Mouse (Mus musculus) forebrain, embryonic 13.5 days (tissue): ENCODE measurements around the gene Rpl22l1. TPM values are rescaled to one million over a fixed set of nuclear protein-coding genes. Genes with fewer than 3 reads are reported as not detected.

ENCODE experiments used
- ATAC-seq: fragments of 200-750 bp; cut with Nextera tagmentation; 2 replicates; pipeline ENCODE4 v1.8.0; 2017
- H3K27ac ChIP-seq: fragments of 300-500 bp; sonication (generic); 2 replicates; pipeline ENCODE4 v1.5.1; 2015; ENCODE audit warnings: inconsistent platforms, mild to moderate bottlenecking, moderate library complexity
- H3K27me3 ChIP-seq: fragments of 300-500 bp; sonication (generic); 2 replicates; pipeline ENCODE4 v1.6.1; 2015; ENCODE audit warnings: mild to moderate bottlenecking, inconsistent platforms
- H3K36me3 ChIP-seq: fragments of 300-500 bp; sonication (generic); 2 replicates; pipeline ENCODE4 v1.6.1; 2015; ENCODE audit warnings: mild to moderate bottlenecking, inconsistent platforms; ENCODE audit not compliant: poor library complexity, severe bottlenecking
- H3K4me1 ChIP-seq: fragments of 300-500 bp; sonication (generic); 2 replicates; pipeline ENCODE4 v1.6.1; 2015; ENCODE audit warnings: inconsistent platforms
- H3K4me2 ChIP-seq: fragments of 300-500 bp; sonication (generic); 2 replicates; pipeline ENCODE4 v1.6.1; 2015; ENCODE audit warnings: inconsistent platforms, mild to moderate bottlenecking, moderate library complexity
- H3K4me3 ChIP-seq: fragments of 300-500 bp; sonication (generic); 2 replicates; pipeline ENCODE4 v1.5.1; 2015; ENCODE audit warnings: mild to moderate bottlenecking, inconsistent platforms
- H3K9ac ChIP-seq: fragments of 300-500 bp; sonication (generic); 2 replicates; pipeline ENCODE4 v1.6.1; 2015; ENCODE audit warnings: mild to moderate bottlenecking, inconsistent platforms
- H3K9me3 ChIP-seq: fragments of 300-500 bp; sonication (generic); replicated peaks from 2 replicates; pipeline ENCODE4 v1.6.1; 2016; ENCODE audit warnings: inconsistent platforms
- WGBS: fragments of 180-500 bp; shearing (Covaris S2); methylation state at CpG from one replicate; pipeline ENCODE4 v1.1.7; 2015; 5-methylcytosine and 5-hydroxymethylcytosine counted together
- polyA plus RNA-seq: library from polyadenylated mRNA; unstranded; fragments of >200 nt; fragmentation: Nextera tagmentation; extraction: Ambion mirVana; gene quantifications from 2 replicates; pipeline ENCODE4 v1.2.1, GENCODE M21; 2015

Gene Rpl22l1
- polyA plus RNA-seq, 1 experiment from 2014 or later, result 318 TPM

DNA sequence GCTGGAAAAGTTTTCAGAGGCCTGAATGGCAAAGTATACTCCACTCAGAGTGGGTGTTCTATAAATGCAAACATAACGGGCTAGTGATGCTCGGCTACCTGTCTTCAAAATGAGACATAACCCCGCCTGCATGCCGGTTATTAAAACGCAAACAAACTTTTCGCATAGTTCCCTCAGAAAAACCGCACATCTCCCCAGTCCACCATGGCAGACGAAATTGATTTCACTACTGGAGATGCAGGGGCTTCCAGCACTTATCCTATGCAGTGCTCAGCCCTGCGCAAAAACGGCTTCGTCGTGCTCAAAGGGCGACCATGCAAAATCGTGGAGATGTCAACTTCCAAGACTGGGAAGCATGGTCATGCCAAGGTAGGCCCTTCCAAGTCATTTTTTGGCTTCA is 23.4 kb upstream of the Rpl22l1 start:
- H3K36me3 ChIP-seq, result no peaks in the 10 kb centered on the region
- WGBS, result 21% methylated on average over 14 of the region's 14 CpGs
- no peak for ATAC-seq

DNA sequence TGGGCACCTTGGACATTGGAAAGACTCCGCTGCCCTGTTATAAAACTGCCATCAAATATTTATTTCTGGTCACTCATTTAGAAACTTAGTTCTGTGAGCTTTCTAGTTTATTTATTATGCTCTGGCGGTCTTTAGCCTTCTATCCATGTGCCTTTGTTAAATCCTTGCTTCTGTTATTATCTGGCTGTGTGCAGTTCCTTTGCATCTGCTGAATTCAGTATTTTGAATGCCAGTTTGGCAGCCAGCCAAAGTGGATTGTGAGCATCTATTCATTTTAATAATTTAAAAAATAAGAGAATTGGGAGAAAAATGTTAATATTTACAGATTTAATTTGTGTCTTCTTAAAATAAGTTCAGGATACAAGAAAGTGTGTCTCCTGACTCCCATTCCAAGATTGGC is 21.1 kb upstream of the Rpl22l1 start:
- no peaks in the 10 kb centered on the region for H3K9me3 ChIP-seq
- WGBS, result 62% methylated on average over 2 of the region's 2 CpGs
- no peaks in the 10 kb centered on the region for H3K27me3 ChIP-seq
- no peak overlapping the region for H3K4me3 ChIP-seq
- H3K9ac ChIP-seq, result no peak overlapping the region
- no peaks in the 10 kb centered on the region for H3K36me3 ChIP-seq
- H3K4me1 ChIP-seq, result peaks cover 22% of the 10 kb centered on the region
- ATAC-seq, result no peak
- no peak overlapping the region for H3K4me2 ChIP-seq
- no peak overlapping the region for H3K27ac ChIP-seq

More for the DNA sequence above, 23.4 kb upstream of the Rpl22l1 start:
- peak overlapping the region; percentile 83 for H3K9ac ChIP-seq
- H3K27me3 ChIP-seq, result no peaks in the 10 kb centered on the region
- peak overlapping the region; percentile 76 for H3K4me3 ChIP-seq
- H3K27ac ChIP-seq, result no peak overlapping the region
- H3K9me3 ChIP-seq, result no peaks in the 10 kb centered on the region
- peaks cover 22% of the 10 kb centered on the region for H3K4me1 ChIP-seq
- peak overlapping the region; percentile 98 for H3K4me2 ChIP-seq

DNA sequence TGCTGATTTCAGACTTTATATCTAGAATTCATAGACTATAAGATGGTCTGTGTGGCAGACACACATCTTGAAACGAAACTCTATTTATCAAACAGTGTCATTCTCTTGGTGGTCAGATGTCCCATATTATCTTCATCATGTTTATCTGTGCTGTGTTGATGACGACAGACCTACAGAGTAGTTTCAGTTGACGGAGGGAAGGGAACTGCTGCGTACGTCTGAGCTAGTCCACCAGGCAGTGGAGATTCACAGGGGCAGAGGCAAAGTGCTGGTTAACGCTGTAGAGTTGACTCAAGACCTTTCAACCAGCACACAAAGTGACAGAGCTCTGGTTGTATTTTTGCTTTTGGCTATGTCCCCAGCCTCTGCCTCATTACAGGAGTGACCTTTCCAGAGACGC is 10.4 kb upstream of the Rpl22l1 start:
- no peak overlapping the region for H3K4me2 ChIP-seq
- no peaks in the 10 kb centered on the region for H3K27me3 ChIP-seq
- no peak overlapping the region for H3K9ac ChIP-seq
- H3K9me3 ChIP-seq, result no peaks in the 10 kb centered on the region
- H3K36me3 ChIP-seq, result no peaks in the 10 kb centered on the region
- WGBS, result 97% methylated on average over 7 of the region's 7 CpGs
- H3K4me1 ChIP-seq, result no peaks in the 10 kb centered on the region
- ATAC-seq, result no peak
- H3K4me3 ChIP-seq, result no peak overlapping the region
- H3K27ac ChIP-seq, result no peak overlapping the region

DNA sequence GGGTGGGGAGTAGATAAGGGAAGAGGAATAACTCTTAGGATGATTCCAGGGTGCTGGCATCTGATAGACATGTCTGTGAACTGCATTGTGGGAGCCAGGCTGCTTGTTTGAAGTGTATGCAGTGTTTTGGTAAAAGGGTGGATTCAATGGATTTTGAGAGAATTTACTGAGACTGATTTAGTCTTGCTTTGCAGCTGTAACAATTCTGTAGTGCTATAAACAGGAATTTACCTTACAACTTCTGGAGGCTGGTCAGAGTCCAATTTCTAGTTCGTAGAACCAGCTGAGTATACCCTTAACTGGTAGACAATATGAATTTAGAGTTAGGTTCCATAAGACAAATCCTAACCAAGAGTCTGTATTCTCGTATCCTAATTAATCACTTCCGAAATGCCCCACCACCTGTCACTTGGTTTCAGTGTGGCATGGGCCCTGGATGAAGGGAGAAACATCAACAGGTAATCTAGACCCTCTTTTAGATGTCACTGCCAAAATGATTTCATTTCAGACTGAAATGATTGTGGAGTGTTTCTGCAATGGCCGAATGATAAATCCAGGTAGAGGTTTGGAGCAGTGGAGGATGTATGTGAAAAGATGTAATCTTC is 2.9 kb downstream of the Rpl22l1 start:
- Histone ChIP-seq H3K4me2 (no peak overlapping the region), H3K9me3 (no peaks in the 10 kb centered on the region), H3K4me1 (peaks cover 11% of the 10 kb centered on the region), H3K4me3 (no peak overlapping the region), H3K36me3 (peaks cover 26% of the 10 kb centered on the region), H3K9ac (no peak overlapping the region), H3K27me3 (no peaks in the 10 kb centered on the region), H3K27ac (no peak overlapping the region)
- ATAC-seq, result no peak
- 89% methylated on average over 4 of the region's 4 CpGs for whole genome bisulfite sequencing

DNA sequence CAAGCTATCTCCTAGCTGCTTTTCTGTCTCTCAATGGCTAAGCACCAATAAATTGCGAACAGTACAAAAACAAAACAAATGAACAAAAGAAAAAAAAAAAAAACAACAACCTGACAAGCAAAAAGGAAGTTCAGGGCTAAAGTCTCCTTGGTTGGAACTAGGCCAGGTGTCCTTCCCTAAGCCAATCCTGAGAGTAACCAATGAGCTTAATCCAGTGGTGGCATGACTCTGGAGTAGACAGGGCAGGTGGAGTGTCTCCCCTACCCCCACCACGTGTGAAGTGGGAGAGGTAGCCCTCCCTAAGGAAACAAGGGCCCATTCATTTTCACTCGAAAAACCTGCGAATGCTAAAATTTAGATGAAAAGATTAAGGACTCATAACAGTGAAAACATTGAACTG is 6.2 kb downstream of the Rpl22l1 start:
- no peak for ATAC-seq
- no peaks in the 10 kb centered on the region for H3K27me3 ChIP-seq
- no peaks in the 10 kb centered on the region for H3K9me3 ChIP-seq
- peaks cover 26% of the 10 kb centered on the region for H3K36me3 ChIP-seq
- no peak overlapping the region for H3K4me3 ChIP-seq
- H3K9ac ChIP-seq, result no peak overlapping the region
- H3K4me2 ChIP-seq, result no peak overlapping the region
- peaks cover 5% of the 10 kb centered on the region for H3K4me1 ChIP-seq
- 74% methylated on average over 4 of the region's 4 CpGs for WGBS
- H3K27ac ChIP-seq, result no peak overlapping the region

DNA sequence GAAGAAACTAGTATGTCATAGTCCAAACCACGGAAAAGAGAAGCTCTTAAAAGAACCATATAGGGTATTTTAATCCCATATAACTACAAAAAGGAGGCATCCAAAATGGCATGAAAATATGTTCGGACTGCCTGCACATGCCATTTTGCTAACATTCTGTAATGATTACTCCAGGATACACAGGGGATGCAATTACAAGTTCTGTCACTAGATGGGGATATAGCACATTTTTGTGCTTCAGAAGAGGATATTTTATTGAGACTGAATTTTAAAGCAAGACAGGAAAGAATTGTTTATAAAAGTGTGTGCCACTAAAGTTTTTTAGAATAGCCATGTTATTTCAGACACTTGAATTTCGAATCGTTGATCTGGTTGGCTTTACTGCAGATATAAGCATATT is 9.1 kb downstream of the Rpl22l1 start:
- 0 out of 2 replicates have a peak, but pooled peaks cover 4% of the 10 kb centered on the region for H3K36me3 ChIP-seq
- H3K9ac ChIP-seq, result no peak overlapping the region
- WGBS, result 11% methylated on average over 4 of the region's 4 CpGs
- no peaks in the 10 kb centered on the region for H3K27me3 ChIP-seq
- no peaks in the 10 kb centered on the region for H3K9me3 ChIP-seq
- H3K4me2 ChIP-seq, result no peak overlapping the region
- H3K4me1 ChIP-seq, result no peaks in the 10 kb centered on the region
- ATAC-seq, result peak; percentile 51; the same call in 1 of the 2 replicates
- H3K4me3 ChIP-seq, result no peak overlapping the region
- H3K27ac ChIP-seq, result no peak overlapping the region

DNA sequence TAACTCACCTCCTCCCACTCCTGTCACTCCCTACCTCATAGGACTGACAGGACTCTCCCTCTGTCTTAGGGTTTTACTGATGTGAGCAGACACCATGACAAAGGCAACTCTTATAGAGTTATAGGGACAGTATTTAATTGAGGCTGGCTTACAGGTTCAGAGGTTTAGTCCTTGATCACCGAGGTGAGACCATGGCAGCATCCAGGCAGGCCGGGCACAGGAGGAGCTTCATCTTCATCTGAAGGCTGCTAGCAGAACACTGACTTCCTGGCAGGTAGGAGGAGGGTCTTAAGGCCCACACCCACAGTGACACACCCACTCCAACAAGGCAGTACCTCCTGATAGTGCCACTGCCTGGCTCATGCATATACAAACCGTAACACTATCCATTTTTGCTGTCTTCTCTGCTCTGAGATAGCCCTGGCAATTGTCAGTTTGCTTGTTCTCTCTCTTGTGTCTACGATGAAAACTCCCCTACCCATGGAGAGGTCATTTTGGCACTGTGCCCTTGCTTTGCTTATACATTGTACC is 10.8 kb downstream of the Rpl22l1 start:
- ATAC-seq, result no peak
- no peaks in the 10 kb centered on the region for H3K36me3 ChIP-seq
- no peak overlapping the region for H3K4me3 ChIP-seq
- H3K4me2 ChIP-seq, result no peak overlapping the region
- no peaks in the 10 kb centered on the region for H3K4me1 ChIP-seq
- H3K9ac ChIP-seq, result no peak overlapping the region
- no peaks in the 10 kb centered on the region for H3K9me3 ChIP-seq
- H3K27me3 ChIP-seq, result no peaks in the 10 kb centered on the region
- no peak overlapping the region for H3K27ac ChIP-seq
- WGBS, result 78% methylated on average over 4 of the region's 4 CpGs

DNA sequence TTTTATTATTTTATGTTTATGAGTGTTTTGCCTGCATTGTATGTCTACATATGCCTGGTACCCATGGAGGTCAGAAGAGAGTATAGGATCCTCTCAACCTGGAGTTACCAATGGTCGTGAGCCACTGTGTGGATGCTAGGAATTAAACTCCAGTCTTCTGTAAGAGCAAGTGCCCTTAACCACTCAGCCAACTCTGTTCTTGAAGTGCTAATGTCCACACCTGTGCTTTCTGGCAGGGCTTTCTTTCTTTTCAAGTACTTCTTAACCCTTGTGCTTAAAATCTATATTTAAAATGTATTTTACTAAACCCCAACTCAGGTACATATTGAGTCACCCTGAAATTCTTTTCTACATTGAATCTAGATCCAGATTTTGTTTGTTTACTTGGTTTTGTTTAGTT is 21.0 kb downstream of the Rpl22l1 start:
- no peak for ATAC-seq
- H3K27ac ChIP-seq, result no peak overlapping the region
- WGBS, result 91% methylated on average over 1 of the region's 1 CpGs
- no peak overlapping the region for H3K9ac ChIP-seq
- no peaks in the 10 kb centered on the region for H3K9me3 ChIP-seq
- H3K4me2 ChIP-seq, result no peak overlapping the region
- H3K4me1 ChIP-seq, result no peaks in the 10 kb centered on the region
- H3K4me3 ChIP-seq, result no peak overlapping the region
- no peaks in the 10 kb centered on the region for H3K27me3 ChIP-seq
- H3K36me3 ChIP-seq, result no peaks in the 10 kb centered on the region

DNA sequence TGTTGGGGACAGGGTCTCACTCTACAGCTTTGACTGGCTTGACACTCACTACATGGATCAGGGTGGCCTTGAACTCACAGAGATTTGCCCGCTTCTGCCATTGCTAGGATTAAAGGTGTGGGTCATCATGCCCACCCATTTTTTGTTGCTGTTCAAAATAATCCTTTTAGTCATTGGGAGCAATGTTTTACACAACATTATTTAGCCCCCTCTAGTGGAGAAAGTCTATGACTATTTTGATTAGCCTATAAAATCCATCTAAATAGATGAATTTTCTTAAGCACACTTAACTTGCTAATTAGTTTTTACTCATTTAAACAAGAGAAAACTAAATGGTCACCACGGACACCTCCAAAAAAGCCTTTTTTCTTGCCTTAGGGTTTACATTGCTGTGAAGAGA is 22.4 kb downstream of the Rpl22l1 start:
- 88% methylated on average over 2 of the region's 2 CpGs for WGBS
- Histone ChIP-seq H3K36me3 (no peaks in the 10 kb centered on the region), H3K27me3 (no peaks in the 10 kb centered on the region), H3K4me2 (no peak overlapping the region), H3K9me3 (no peaks in the 10 kb centered on the region), H3K4me3 (no peak overlapping the region), H3K9ac (no peak overlapping the region), H3K4me1 (no peaks in the 10 kb centered on the region), H3K27ac (no peak overlapping the region)
- no peak for ATAC-seq

DNA sequence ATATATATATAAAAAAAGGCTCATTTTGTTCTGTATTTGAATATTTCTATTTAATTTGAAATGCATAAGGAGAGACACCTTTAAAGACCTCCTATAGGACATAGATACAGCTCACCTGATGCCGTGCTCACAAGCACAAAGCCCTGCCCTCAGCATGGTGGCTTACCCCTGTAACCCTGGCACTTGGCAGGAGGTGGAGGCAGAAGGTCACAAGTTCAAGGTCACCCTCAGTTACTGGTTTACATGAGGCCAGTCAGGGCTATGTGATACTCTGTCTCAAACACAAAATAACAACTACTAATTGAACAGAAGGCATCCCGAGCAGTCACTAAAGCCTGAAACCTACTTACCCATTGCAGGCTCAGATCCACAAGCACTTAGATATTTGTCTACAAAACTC is 24.2 kb downstream of the Rpl22l1 start:
- Histone ChIP-seq H3K4me2 (no peak overlapping the region), H3K4me3 (no peak overlapping the region), H3K9ac (no peak overlapping the region), H3K27ac (no peak overlapping the region), H3K4me1 (no peaks in the 10 kb centered on the region), H3K9me3 (no peaks in the 10 kb centered on the region), H3K27me3 (no peaks in the 10 kb centered on the region), H3K36me3 (no peaks in the 10 kb centered on the region)
- no peak for ATAC-seq
- WGBS, result 86% methylated on average over 2 of the region's 2 CpGs

DNA sequence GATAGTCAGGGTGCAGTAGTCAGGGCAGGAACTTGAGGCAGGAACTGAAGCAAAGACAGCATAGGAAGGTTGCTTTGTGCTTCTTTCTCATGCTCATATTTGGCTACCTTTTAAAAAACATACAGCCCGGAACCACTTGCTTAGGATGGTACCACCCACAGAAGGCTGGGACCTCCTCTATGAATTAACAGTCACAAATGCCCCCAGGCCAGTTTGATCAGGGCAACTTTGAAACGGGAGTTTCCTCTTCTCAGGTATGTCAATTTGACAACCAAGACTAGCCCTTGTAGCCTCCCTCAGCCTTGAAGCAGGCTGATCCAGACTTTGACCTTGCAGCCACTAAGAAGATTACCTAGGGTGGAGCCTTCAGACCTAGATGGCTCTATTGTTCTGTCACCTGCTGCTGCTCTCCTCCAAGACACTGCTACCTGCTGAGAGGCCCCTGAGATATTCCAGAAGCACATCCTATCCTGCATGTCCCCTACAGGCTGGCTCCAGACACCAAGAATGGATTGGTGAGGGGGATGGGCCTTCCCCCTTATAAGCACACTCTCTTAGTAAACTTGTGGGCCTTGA is 31.6 kb downstream of the Rpl22l1 start:
- H3K4me3 ChIP-seq, result no peak overlapping the region
- no peak overlapping the region for H3K27ac ChIP-seq
- WGBS, result 91% methylated on average over 2 of the region's 2 CpGs
- H3K9ac ChIP-seq, result no peak overlapping the region
- no peaks in the 10 kb centered on the region for H3K27me3 ChIP-seq
- no peaks in the 10 kb centered on the region for H3K36me3 ChIP-seq
- ATAC-seq, result no peak
- no peak overlapping the region for H3K4me2 ChIP-seq
- H3K4me1 ChIP-seq, result 0 out of 2 replicates have a peak, but pooled peaks cover under 1% of the 10 kb centered on the region
- H3K9me3 ChIP-seq, result no peaks in the 10 kb centered on the region

DNA sequence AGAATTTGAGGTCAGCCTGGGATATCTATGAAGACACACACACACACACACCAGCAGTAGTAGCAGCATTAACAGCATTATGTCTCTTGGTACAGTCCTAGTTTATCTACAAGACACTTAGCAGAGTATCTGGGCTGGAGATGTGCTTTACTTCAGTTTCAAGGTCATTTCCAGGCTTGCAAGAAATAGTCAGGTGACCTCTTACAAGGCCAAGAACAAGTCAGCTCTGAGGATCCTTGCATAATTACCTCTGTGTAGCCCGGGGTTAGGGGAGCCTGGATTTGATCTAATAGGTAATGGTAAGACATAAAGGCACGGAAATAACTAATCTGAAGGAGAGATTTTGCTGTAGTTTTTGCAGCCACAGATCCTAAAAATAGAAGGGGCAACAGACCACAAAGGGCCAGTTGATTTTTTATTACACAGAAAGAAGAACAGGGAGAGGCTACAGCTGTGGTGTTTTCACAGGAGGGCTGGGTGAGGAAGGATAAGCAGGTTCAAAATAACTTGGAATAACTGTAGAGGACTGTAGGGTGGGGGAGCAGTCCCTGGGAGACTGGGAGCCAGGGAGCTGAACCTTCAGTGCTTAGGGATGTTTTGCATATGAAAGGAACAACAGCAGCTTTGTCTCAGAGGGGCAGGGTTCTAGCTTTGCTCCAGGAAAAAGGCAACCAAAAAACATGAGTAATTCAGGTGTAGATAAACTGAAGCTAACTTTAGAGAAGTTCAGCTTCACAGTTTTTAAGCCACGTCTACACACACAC is 36.8 kb downstream of the Rpl22l1 start:
- 0 out of 2 replicates have a peak, but pooled peaks cover 8% of the 10 kb centered on the region for H3K4me1 ChIP-seq
- H3K9me3 ChIP-seq, result no peaks in the 10 kb centered on the region
- H3K27ac ChIP-seq, result no peak overlapping the region
- H3K4me2 ChIP-seq, result no peak overlapping the region
- 15% methylated on average over 3 of the region's 3 CpGs for WGBS
- H3K4me3 ChIP-seq, result no peak overlapping the region
- H3K9ac ChIP-seq, result no peak overlapping the region
- peak; percentile 68; the same call in 1 of the 2 replicates for ATAC-seq
- H3K27me3 ChIP-seq, result no peaks in the 10 kb centered on the region
- no peaks in the 10 kb centered on the region for H3K36me3 ChIP-seq
